11 mouse cellular contexts compared by ENCODE assay signal in the genomic region with DNA sequence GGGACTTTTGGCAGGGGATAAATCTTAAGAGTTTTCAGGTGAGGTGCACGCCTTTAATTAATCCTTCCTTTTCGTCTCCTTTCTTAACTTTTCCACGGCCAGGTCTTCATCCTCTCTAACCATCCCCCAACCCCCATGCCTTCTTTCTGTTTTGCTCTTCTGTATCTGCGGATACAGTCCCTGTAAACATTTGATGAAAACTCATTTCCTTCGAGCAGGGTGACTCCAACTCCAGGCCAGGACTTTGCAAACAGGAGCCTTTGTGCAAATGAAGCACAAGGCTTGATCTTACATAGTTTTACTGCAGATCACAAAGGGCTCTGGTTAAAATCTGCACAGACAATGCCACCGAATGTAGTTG. TPM values are rescaled to one million over a fixed set of nuclear protein-coding genes. Genes with fewer than 3 reads are reported as not detected.
DNase-seq lines count a peak whose midpoint lies in the region; ATAC-seq lines count a peak whose summit lies in the region.
"Had no signal": no experiment of that assay in that cellular context is flagged by ENCODE, and none has a peak within 500 bp of the region (broad histone marks: within the 10 kb centered on the region; RNA-seq: fewer than 3 reads in every experiment).

No protein-coding gene starts in this region.

- ATAC-seq in heart, embryonic 13.5 days (ENCODE audit: extremely low read depth, insufficient number of reproducible peaks, low FRiP score, low TSS enrichment): no peak
- 0 out of 2 replicates have a peak, but pooled peaks have one; percentile 4 for ATAC-seq in limb, embryonic 15.5 days (ENCODE audit: insufficient number of reproducible peaks, low FRiP score, low TSS enrichment, low read depth)
- ATAC-seq in stomach, embryonic 15.5 days (ENCODE audit: insufficient read depth, low FRiP score, low read depth): no peak

- 28% methylated on average over 6 of the region's 6 CpGs for WGBS in heart, embryonic 13.5 days
- 28% methylated on average over 6 of the region's 6 CpGs for WGBS in limb, embryonic 15.5 days
- 26% methylated on average over 6 of the region's 6 CpGs for WGBS in stomach, embryonic 15.5 days

- no peaks in the 10 kb centered on the region for H3K36me3 ChIP-seq in heart, embryonic 13.5 days
- H3K36me3 ChIP-seq in limb, embryonic 15.5 days: no peaks in the 10 kb centered on the region
- no peaks in the 10 kb centered on the region for H3K36me3 ChIP-seq in stomach, embryonic 15.5 days

- H3K9me3 ChIP-seq in heart, embryonic 13.5 days: no peaks in the 10 kb centered on the region
- no peaks in the 10 kb centered on the region for H3K9me3 ChIP-seq in limb, embryonic 15.5 days
- H3K9me3 ChIP-seq in stomach, embryonic 15.5 days: no peaks in the 10 kb centered on the region

- peak overlapping the region; percentile 91; the same call in 1 of the 2 replicates for H3K4me2 ChIP-seq in heart, embryonic 13.5 days
- peak overlapping the region; percentile 68 for H3K4me2 ChIP-seq in limb, embryonic 15.5 days
- H3K4me2 ChIP-seq in stomach, embryonic 15.5 days: peak overlapping the region; percentile 87; the same call in 1 of the 2 replicates

- intact Hi-C loops in heart, postnatal 10 days (cut with DNase I): loop anchor here (1.0 to 2.0 kb wide), 2 partner anchors 51 to 235 kb away; no protein-coding TSS in a partner anchor

- no peak overlapping the region for H3K27ac ChIP-seq in heart, embryonic 13.5 days (replicated peaks)
- no peak overlapping the region for H3K27ac ChIP-seq in limb, embryonic 15.5 days
- no peak overlapping the region for H3K27ac ChIP-seq in stomach, embryonic 15.5 days

- H3K9ac ChIP-seq in heart, embryonic 13.5 days: no peak overlapping the region; the same call in 1 of the 2 replicates
- no peak overlapping the region for H3K9ac ChIP-seq in limb, embryonic 15.5 days
- H3K9ac ChIP-seq in stomach, embryonic 15.5 days: no peak overlapping the region

- peaks cover 24% of the 10 kb centered on the region for H3K4me1 ChIP-seq in heart, embryonic 13.5 days
- H3K4me1 ChIP-seq in limb, embryonic 15.5 days: peaks cover 28% of the 10 kb centered on the region
- H3K4me1 ChIP-seq in stomach, embryonic 15.5 days: peaks cover 13% of the 10 kb centered on the region

- DNase-seq in heart, postnatal 10 days: no peak
- DNase-seq in lung, adult 18-20 months: peak; percentile 24 to 35
- DNase-seq in lung, postnatal 14 days: no peak
- DNase-seq in testis, postnatal 10 days (ENCODE audit: low spot score): no peak
- no peak for DNase-seq in c-Kit-positive CD71-positive TER-119-positive erythroid progenitor cells, embryonic 14.5 days (ENCODE audit: low spot score)

- H3K27me3 ChIP-seq in heart, embryonic 13.5 days (replicated peaks): peaks cover 44% of the 10 kb centered on the region
- no peaks in the 10 kb centered on the region for H3K27me3 ChIP-seq in limb, embryonic 15.5 days
- H3K27me3 ChIP-seq in stomach, embryonic 15.5 days (replicated peaks): no peaks in the 10 kb centered on the region

- H3K4me3 ChIP-seq in heart, embryonic 13.5 days: peak overlapping the region; percentile 76; the same call in 1 of the 2 replicates
- peak overlapping the region; percentile 85 for H3K4me3 ChIP-seq in limb, embryonic 15.5 days
- peak overlapping the region; percentile 70 for H3K4me3 ChIP-seq in stomach, embryonic 15.5 days (replicated peaks)

RNA-seq across cellular contexts. Expression of a gene that starts 0.3 kb away (rescaled TPM):
- 3.6 and 4.5 TPM in 2 replicates for polyA plus RNA-seq in heart, embryonic 13.5 days (2015; fragmentation: Nextera tagmentation; extraction: Ambion mirVana)
- total RNA-seq in heart, postnatal 10 days (2021): 10 to 100 TPM; 32.3 to 33.0 TPM
- 19.1 and 21.7 TPM in 2 replicates for polyA plus RNA-seq in limb, embryonic 15.5 days (2015; fragmentation: Nextera tagmentation; extraction: Ambion mirVana)
- polyA plus RNA-seq in stomach, embryonic 15.5 days (2015; fragmentation: Nextera tagmentation; extraction: Ambion mirVana): 8.0 and 9.0 TPM in 2 replicates

RNA-seq across cellular contexts. Expression of a gene that starts 14.8 kb away (rescaled TPM):
- polyA plus RNA-seq in heart, embryonic 13.5 days (2015; fragmentation: Nextera tagmentation; extraction: Ambion mirVana): not detected in 2 replicates
- total RNA-seq in heart, postnatal 10 days (2021): not detected
- not detected in 2 replicates for polyA plus RNA-seq in limb, embryonic 15.5 days (2015; fragmentation: Nextera tagmentation; extraction: Ambion mirVana)
- 0.68 and 2.3 TPM in 2 replicates for polyA plus RNA-seq in stomach, embryonic 15.5 days (2015; fragmentation: Nextera tagmentation; extraction: Ambion mirVana)
- total RNA-seq: heart, adult 2 months; layer of hippocampus, adult 8-10 months had no signal
- polyA plus RNA-seq: embryonic facial prominence, embryonic 11.5 days had no signal

RNA-seq across cellular contexts. Expression of a gene that starts 37.2 kb away (rescaled TPM):
- not detected in 2 replicates for polyA plus RNA-seq in heart, embryonic 13.5 days (2015; fragmentation: Nextera tagmentation; extraction: Ambion mirVana)
- total RNA-seq in heart, postnatal 10 days (2021): not detected
- not detected in 2 replicates for polyA plus RNA-seq in limb, embryonic 15.5 days (2015; fragmentation: Nextera tagmentation; extraction: Ambion mirVana)
- 2.3 and 4.7 TPM in 2 replicates for polyA plus RNA-seq in stomach, embryonic 15.5 days (2015; fragmentation: Nextera tagmentation; extraction: Ambion mirVana)
- total RNA-seq: heart, adult 2 months; layer of hippocampus, adult 8-10 months had no signal
- polyA plus RNA-seq: embryonic facial prominence, embryonic 11.5 days; heart, adult 2 months had no signal

RNA-seq across cellular contexts. Expression of a gene that starts 52.8 kb away (rescaled TPM):
- 0.99 and 1.4 TPM in 2 replicates for polyA plus RNA-seq in heart, embryonic 13.5 days (2015; fragmentation: Nextera tagmentation; extraction: Ambion mirVana)
- 1 to 10 TPM; 1.1 to 1.7 TPM for total RNA-seq in heart, postnatal 10 days (2021)
- 1.5 and 2.5 TPM in 2 replicates for polyA plus RNA-seq in limb, embryonic 15.5 days (2015; fragmentation: Nextera tagmentation; extraction: Ambion mirVana)
- polyA plus RNA-seq in stomach, embryonic 15.5 days (2015; fragmentation: Nextera tagmentation; extraction: Ambion mirVana): 3.8 and 5.1 TPM in 2 replicates

Comparison
In these comparisons a context has a peak if more than half of its experiments do, and no peak if none do; other contexts are left out.
1. DNase-seq: peak in lung, adult 18-20 months (2 of 2); none in heart, postnatal 10 days (0 of 2), lung, postnatal 14 days (single experiment), testis, postnatal 10 days (single experiment) and c-Kit-positive CD71-positive TER-119-positive erythroid progenitor cells, embryonic 14.5 days (single experiment).
2. Peak in every context shown above with its lines, with median percentiles within 50 percentile points of each other: H3K4me2 ChIP-seq and H3K4me3 ChIP-seq.